Mouse (Mus musculus) forebrain, postnatal 0 days (tissue): ENCODE results near the gene Tinf2. TPM values are rescaled to one million over a fixed set of nuclear protein-coding genes. Genes with fewer than 3 reads are reported as not detected.

ENCODE experiments used
- ATAC-seq: fragments of 200-750 bp; cut with Nextera tagmentation; 2 replicates; pipeline ENCODE4 v1.8.0; 2017; ENCODE audit warnings: mild to moderate bottlenecking, moderate library complexity
- DNase-seq: peaks from one replicate; pipeline ENCODE4 v3.0.0-alpha.2; 2015
- H3K27ac ChIP-seq: fragments of 300-500 bp; sonication (generic); 2 replicates; pipeline ENCODE4 v1.5.1; 2014; ENCODE audit warnings: low read depth, mild to moderate bottlenecking, antibody characterized with exemption, low read length, moderate library complexity, mixed read lengths
- H3K27me3 ChIP-seq: fragments of 300-500 bp; sonication (generic); 2 replicates; pipeline ENCODE4 v1.6.1; 2014; ENCODE audit warnings: mild to moderate bottlenecking, low read length, mixed read lengths; ENCODE audit not compliant: insufficient read depth
- H3K36me3 ChIP-seq: fragments of 300-500 bp; sonication (generic); 2 replicates; pipeline ENCODE4 v1.6.1; 2014; ENCODE audit warnings: mild to moderate bottlenecking, moderate library complexity; ENCODE audit not compliant: insufficient read depth
- H3K4me1 ChIP-seq: fragments of 300-500 bp; sonication (generic); 2 replicates; pipeline ENCODE4 v1.6.1; 2014; ENCODE audit warnings: antibody characterized with exemption; ENCODE audit not compliant: insufficient read depth
- H3K4me2 ChIP-seq: fragments of 300-500 bp; sonication (generic); 2 replicates; pipeline ENCODE4 v1.6.1; 2014; ENCODE audit warnings: low read depth, mild to moderate bottlenecking, moderate library complexity
- H3K4me3 ChIP-seq: fragments of 300-500 bp; sonication (generic); 2 replicates; pipeline ENCODE4 v1.5.1; 2014; ENCODE audit warnings: low read depth, low read length, mixed read lengths
- H3K9ac ChIP-seq: fragments of 300-500 bp; sonication (generic); 2 replicates; pipeline ENCODE4 v1.6.1; 2014; ENCODE audit warnings: mild to moderate bottlenecking
- H3K9me3 ChIP-seq: fragments of 300-500 bp; sonication (generic); 2 replicates; pipeline ENCODE4 v1.6.1; 2016; ENCODE audit warnings: low read length
- CTCF ChIP-seq: sonication (generic); IDR thresholded peaks from 2 replicates; pipeline ENCODE4 v1.5.1; 2016; ENCODE audit warnings: antibody characterized with exemption, control low read depth, low read depth
- WGBS: fragments of 180-500 bp; shearing (Covaris S2); extraction: QIAGEN DNeasy Blood & Tissue Kit; methylation state at CpG from one replicate; pipeline ENCODE4 v1.1.7; 2014; 5-methylcytosine and 5-hydroxymethylcytosine counted together
- polyA plus RNA-seq: library from polyadenylated mRNA; unstranded; fragments of >200 nt; fragmentation: Nextera tagmentation; extraction: Ambion mirVana; gene quantifications from 2 replicates; pipeline ENCODE4 v1.2.1, GENCODE M21; 2015
- total RNA-seq: library from RNA; depleted of rRNA; stranded (reverse); fragments of >200 nt; gene quantifications from 2 replicates; pipeline ENCODE4 v1.2.3, GENCODE M21; 2014

The Tinf2 gene
- total and polyA plus RNA-seq, 2 experiments from 2014 or later = 21.5 to 26.3 TPM

DNA sequence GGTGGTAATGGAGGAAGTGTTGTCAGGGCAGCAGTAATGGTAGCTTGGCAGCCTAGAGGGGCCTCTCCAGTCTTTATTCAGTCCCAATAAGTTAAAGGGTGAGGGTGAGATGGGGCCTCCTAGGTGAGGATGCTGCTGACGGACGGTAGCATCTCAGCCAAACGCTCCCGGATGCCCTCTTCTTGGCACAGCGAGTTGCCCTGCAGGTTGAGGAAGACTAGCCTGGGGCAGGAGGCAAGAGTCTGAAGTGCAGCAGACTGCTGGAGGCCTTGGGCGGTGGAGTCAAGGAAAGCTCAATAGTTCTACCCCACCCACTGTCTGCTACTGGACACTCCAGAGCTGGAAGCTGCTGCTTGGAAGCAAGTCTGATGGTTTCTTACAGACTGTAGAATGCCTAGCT, 34.7 kb upstream of the Tinf2 start:
- WGBS = 91% methylated on average over 6 of the region's 6 CpGs
- DNase-seq (no peak), ATAC-seq (no peak)
- Histone ChIP-seq H3K9ac (no peak overlapping the region), H3K4me3 (no peak overlapping the region), H3K9me3 (no peaks in the 10 kb centered on the region), H3K27ac (no peak overlapping the region), H3K4me2 (no peak overlapping the region), H3K4me1 (no peaks in the 10 kb centered on the region), H3K36me3 (peaks cover 31% of the 10 kb centered on the region), H3K27me3 (peaks cover 6% of the 10 kb centered on the region; the same call in 1 of the 2 replicates)
- TF ChIP-seq CTCF = no peak

DNA sequence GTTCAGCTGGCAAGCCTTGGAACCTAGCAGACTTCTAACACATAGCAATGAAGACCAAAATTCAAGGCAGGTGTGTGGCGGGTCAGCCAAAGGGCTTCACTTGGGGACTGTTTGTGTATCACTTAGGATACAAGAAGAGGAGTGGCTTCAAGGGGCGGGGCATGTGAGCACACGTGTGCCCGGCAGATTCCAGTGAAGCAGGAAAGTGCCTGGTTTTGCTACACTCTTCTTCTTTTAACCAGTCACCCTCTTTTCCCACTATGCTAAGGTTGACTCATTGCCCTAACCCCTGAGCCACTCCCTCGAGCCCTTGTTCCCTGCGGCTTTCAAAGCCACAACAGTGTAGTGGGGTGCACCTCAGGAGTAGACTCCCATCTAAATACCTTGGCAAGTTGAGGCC, 33.3 kb upstream of the Tinf2 start:
- Histone ChIP-seq H3K4me3 (no peak overlapping the region), H3K9ac (no peak overlapping the region), H3K4me1 (no peaks in the 10 kb centered on the region), H3K4me2 (no peak overlapping the region), H3K9me3 (no peaks in the 10 kb centered on the region), H3K27ac (no peak overlapping the region), H3K27me3 (peaks cover 6% of the 10 kb centered on the region; the same call in 1 of the 2 replicates), H3K36me3 (peaks cover 31% of the 10 kb centered on the region)
- 45% methylated on average over 6 of the region's 6 CpGs for WGBS
- TF ChIP-seq CTCF = no peak
- DNase-seq (no peak), ATAC-seq (no peak)

DNA sequence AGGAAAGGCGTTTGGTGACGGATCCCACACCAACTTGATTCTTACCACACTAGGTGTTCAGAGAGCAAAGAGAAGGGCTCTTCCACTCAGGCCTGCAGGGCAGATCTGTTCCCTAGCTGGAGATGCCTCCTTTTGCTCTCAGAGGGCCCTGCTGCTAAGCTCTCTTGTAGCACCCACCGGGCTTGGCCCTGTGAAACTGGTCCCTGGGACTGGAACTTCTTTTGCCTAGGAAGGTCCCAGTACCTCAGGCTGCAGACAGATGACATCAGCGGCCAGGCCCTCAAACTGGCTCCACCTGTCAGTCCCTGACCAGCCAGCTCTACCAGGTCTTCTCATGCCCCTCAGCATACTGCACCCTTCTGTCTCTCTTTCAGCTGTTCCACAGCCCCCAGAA, 32.1 kb upstream of the Tinf2 start, which contains the start of gene Tgm1:
Tgm1 (minus strand) TSS at position 198 of the 394 bp plus-strand sequence.
- H3K9ac ChIP-seq = no peak within 1 kb of the TSS
- 37% methylated on average over 4 of the region's 4 CpGs for WGBS
- no peak within 1 kb of the TSS for H3K4me3 ChIP-seq
- H3K36me3 ChIP-seq = peaks cover 24% of the 10 kb centered on the region
- no peaks in the 10 kb centered on the region for H3K9me3 ChIP-seq
- ATAC-seq = no peak
- peaks cover 6% of the 10 kb centered on the region; the same call in 1 of the 2 replicates for H3K27me3 ChIP-seq
- no peak for TF ChIP-seq CTCF
- DNase-seq = no peak
- no peak within 1 kb of the TSS for H3K27ac ChIP-seq
- H3K4me2 ChIP-seq = no peak within 1 kb of the TSS
- no peaks in the 10 kb centered on the region for H3K4me1 ChIP-seq

DNA sequence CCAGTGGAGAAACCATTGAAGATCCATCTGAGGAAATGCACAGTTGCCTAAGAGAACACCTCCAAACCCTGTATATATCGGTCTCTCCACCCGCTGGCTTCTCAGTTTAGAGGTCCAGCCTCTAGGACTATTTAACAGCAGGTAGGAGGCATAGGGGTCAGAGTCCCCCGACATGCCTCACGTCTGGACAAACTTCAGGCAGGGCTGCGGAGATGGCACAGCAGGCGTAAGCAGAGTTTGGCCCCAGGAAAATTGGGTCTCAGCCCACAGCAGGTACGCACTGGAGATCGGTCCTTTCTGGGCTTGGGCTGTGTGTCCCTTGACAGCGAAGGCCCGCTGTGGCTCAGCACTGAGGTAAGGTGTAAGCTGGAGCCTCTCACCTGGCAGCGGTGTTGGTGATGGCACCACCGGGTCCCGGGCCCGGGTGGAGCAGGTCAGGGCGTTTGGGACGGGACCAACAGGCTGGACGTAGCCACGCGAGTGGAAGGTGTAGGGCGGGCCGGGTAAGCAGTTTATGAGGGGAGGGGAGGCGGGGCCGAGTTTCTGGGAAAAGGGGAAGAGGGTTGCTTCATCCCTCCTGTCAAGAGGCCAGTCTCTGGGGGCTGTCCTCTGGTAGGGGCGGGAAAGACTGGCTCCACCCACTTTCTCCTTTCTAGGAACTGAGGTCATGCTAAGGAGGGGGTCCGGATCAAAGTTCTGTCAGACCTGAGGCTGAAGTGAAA, 31.5 kb upstream of the Tinf2 start:
- Histone ChIP-seq H3K27me3 (peaks cover 6% of the 10 kb centered on the region; the same call in 1 of the 2 replicates), H3K9ac (no peak overlapping the region), H3K4me1 (no peaks in the 10 kb centered on the region), H3K9me3 (no peaks in the 10 kb centered on the region), H3K4me3 (no peak overlapping the region), H3K27ac (no peak overlapping the region), H3K4me2 (no peak overlapping the region), H3K36me3 (peaks cover 19% of the 10 kb centered on the region)
- ATAC-seq (no peak), DNase-seq (no peak)
- WGBS = 14% methylated on average over 24 of the region's 25 CpGs
- TF ChIP-seq CTCF = no peak

DNA sequence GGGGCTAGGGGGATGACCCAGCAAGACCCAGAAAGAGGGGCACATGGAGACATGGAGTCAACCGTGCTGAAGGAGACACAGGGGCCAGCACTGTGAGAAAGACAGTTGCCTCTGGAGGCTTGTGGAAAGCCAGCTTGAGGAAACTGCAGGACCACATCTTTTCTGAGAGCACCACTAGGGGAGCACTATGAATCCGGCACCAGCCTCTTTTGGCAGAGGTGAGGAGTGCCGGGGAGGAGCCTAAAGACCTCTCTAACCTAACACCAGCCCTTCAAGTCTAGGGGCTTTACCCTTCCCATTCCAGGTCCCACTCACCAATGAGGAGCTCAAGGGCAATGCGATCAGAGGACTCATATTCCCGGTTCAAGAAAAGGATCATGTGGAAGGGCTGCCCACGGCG, 30.2 kb upstream of the Tinf2 start:
- ATAC-seq (no peak), DNase-seq (no peak)
- Histone ChIP-seq H3K36me3 (peaks cover 8% of the 10 kb centered on the region), H3K4me1 (no peaks in the 10 kb centered on the region), H3K27me3 (peaks cover 6% of the 10 kb centered on the region; the same call in 1 of the 2 replicates), H3K9me3 (no peaks in the 10 kb centered on the region), H3K27ac (no peak overlapping the region), H3K4me2 (no peak overlapping the region), H3K9ac (no peak overlapping the region), H3K4me3 (no peak overlapping the region)
- WGBS = 85% methylated on average over 7 of the region's 7 CpGs
- TF ChIP-seq CTCF = no peak

DNA sequence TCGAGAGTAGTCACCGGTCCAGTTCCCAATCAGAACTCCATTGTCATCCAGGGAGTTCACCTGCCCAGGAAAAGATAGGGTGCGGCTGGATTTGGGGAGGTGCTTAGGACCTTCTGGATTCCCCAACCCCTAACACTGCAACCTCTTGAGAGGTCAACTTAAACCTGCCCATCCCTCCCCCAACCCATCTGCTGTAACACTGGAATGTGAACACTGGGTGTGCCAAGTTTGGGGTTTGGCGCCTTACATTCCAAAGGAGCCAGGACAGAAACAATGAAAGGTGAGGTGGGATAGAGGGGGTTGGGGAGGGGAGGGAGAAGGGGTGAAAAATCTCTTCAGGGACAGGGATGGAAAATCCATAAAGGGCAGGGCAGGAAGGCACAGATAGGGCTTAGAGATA, 27.9 kb upstream of the Tinf2 start:
- WGBS = 84% methylated on average over 4 of the region's 4 CpGs
- no peaks in the 10 kb centered on the region for H3K36me3 ChIP-seq
- ATAC-seq (no peak), DNase-seq (no peak)
- no peak overlapping the region for H3K4me2 ChIP-seq
- no peak overlapping the region for H3K27ac ChIP-seq
- H3K4me3 ChIP-seq = no peak overlapping the region
- no peaks in the 10 kb centered on the region for H3K9me3 ChIP-seq
- no peaks in the 10 kb centered on the region for H3K4me1 ChIP-seq
- no peak overlapping the region for H3K9ac ChIP-seq
- peaks cover 6% of the 10 kb centered on the region; the same call in 1 of the 2 replicates for H3K27me3 ChIP-seq
- TF ChIP-seq CTCF = no peak

DNA sequence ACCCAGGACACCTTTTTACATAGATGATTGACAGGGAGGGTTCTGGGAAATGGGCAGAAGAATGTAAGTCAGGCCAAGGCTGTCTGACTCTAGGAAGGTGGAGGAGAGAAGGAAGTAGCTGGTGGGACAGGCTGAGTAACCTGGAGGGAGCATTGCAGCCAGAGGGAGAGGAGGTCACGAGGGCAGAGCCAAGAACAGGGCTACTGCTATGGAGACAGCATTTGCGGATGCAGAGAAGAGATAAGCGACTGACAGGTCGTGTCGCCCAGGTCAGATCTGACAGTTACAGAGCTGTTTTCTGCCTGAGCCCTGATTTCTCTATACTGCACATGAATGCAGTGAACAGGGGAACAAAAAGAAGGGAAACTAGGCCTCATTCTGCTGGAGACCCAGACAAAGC, 25.8 kb upstream of the Tinf2 start:
- Histone ChIP-seq H3K27me3 (no peaks in the 10 kb centered on the region), H3K4me3 (no peak overlapping the region), H3K4me2 (no peak overlapping the region), H3K9ac (no peak overlapping the region), H3K9me3 (no peaks in the 10 kb centered on the region), H3K27ac (no peak overlapping the region), H3K36me3 (no peaks in the 10 kb centered on the region), H3K4me1 (no peaks in the 10 kb centered on the region)
- ATAC-seq (no peak), DNase-seq (no peak)
- 86% methylated on average over 5 of the region's 5 CpGs for WGBS
- no peak for TF ChIP-seq CTCF
